Mouse (Mus musculus) c-Kit-negative CD71-positive TER-119-positive erythroid progenitor cells, embryonic 14.5 days (primary cell): Measurements from ENCODE around the gene Hist1h2bg.
"Not testable (repeated sequence)": the region's sequence is repeated elsewhere in the genome, so short reads cannot be mapped to it uniquely, and the experiment has no call there.

Experiments
- DNase-seq: peaks from one replicate; pipeline ENCODE4 v3.0.0-alpha.2; 2013; ENCODE audit warnings: low read depth, low spot score

The Hist1h2bg gene

DNA sequence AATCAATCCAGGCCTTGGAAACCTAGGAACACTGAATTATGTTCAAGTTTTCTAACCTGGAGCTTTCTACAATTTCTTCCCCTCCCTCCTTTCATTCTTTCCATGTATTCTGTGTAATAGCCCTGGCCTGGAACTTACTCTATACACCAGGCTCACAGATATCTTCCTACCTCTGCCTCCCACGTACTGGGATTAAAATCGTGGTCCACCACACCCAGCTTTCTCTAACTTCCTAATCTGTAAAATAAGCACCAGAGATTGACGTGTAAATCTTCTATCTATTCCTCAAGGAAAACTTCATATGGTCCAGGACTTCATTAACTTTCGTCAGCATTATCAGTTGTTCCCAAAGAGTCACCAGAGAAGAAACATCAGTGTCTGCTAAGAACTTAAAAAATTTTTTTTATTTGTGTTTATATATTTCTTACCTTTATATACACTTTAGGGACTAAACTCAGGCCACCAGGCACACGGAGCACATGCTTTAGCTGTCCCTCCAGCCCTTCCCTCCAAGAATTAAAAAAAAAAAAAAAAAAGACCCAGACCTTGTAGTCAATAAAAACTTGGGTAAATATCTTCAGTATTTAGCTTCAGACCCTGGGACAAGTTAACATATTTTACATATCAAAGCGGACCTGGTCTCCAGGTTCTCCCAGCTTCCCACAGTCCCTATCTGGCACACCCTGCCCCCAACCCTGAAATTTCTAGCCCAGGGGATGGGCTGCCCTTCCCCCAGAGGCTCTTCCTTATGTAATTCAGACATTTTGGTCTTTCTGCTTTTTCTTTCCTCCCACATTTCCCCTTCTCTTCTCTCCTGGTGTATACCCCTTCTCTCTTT, 11.2 kb downstream of the Hist1h2bg start:
- DNase-seq: no peak

DNA sequence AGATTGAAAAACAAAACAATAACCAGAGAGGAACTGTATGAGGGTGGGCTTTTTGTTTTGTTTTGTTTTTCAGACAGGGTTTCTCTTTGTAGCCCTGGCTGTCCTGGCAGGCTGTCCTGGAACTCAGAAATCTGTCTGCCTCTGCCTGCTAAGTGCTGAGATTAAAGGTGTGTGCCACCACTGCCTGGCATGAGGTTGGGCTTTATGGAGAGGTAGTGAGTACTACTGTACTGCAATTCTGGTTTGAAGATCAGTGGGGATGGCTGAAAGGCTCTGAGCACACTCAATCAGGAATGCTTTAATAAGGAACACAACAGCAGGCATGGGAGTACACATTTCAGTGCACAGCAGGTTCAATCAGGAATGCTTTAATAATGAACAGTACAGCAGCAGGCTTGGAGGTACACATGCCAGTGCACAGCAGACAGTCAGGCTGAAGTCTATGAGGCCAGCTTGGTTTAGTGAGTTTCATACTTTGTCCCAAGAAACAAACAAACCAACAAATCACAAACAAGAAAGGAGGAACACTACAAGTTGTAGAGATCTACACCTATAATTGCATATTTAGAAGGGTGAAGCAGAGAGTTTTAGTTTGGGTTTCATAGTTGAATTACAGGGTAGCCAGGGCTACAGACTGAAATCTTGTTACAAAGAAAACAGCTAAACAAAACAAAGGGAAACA, 12.3 kb downstream of the Hist1h2bg start:
- DNase-seq: no peak

- DNase-seq: peak; percentile 37
Measured at GRCm38 (mm10) chr13:23584331-23584730, 13.1 kb downstream of the Hist1h2bg start.

DNA sequence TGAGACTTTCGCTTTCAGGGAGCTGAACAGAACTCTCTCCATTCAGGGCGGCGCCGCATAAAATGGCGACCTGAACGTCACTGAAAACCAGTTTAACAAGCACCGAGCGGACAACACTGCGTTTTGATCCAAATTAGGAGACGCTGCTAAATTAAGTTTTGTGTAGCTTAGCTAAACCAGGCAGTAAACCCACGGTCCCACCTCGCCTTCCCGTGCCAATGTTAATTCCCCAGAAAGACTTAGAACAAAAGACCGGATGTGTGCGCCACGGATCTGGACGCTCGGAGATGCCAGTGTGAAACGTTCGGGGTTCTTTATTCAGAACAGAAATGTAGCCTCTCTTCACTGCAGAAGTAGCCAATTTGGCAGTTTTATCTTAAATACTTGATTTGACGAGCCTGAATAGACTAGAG, 13.8 kb downstream of the Hist1h2bg start:
- DNase-seq: peak; percentile 79

DNA sequence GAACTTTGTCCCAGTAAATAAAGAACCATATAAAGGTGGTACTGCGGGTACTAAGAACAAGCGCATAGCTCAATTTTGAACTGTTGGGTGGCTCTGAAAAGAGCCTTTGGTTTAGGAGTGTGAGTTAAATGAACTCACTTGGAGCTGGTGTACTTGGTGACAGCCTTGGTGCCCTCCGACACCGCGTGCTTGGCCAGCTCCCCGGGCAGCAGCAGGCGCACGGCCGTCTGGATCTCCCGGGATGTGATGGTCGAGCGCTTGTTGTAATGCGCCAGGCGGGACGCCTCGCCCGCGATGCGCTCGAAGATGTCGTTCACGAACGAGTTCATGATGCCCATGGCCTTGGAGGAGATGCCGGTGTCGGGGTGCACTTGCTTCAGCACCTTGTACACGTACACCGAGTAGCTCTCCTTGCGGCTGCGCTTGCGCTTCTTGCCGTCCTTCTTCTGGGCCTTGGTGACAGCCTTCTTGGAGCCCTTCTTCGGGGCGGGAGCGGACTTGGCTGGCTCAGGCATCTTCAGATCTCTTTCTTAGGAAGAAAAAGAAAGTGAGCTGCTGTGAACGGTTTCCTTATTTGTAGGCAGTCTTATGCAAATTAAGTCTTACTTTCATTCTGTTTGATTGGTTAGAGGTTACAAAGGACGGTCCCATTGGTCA, 14.4 kb downstream of the Hist1h2bg start:
- peak; percentile 93 for DNase-seq

- peak; percentile 60 for DNase-seq
Measured at GRCm38 (mm10) chr13:23586099-23586939, 15.1 kb downstream of the Hist1h2bg start.

DNA sequence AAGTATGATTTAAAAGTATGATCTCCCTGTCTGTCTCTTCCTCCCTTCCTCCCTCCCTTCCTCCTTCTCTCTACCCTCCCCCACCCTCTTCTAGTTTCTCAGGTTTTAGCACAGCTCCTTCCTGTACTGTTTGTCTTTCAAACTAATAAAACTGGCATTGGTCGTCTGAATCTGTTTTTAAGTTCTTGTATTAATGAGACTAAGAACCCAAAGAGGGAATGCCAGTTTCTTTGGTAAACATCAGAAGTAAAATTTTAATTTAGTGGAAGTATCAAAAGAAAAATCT, 15.7 kb downstream of the Hist1h2bg start:
- DNase-seq: peak; percentile 42

- DNase-seq: no peak
Measured at GRCm38 (mm10) chr13:23591206-23591605, 20.0 kb downstream of the Hist1h2bg start.

GRCm38 (mm10) chr13:23591886-23592285, 20.7 kb downstream of the Hist1h2bg start:
- not testable (repeated sequence) for DNase-seq

- DNase-seq: no peak
Measured at GRCm38 (mm10) chr13:23592614-23593013, 21.4 kb downstream of the Hist1h2bg start.

DNA sequence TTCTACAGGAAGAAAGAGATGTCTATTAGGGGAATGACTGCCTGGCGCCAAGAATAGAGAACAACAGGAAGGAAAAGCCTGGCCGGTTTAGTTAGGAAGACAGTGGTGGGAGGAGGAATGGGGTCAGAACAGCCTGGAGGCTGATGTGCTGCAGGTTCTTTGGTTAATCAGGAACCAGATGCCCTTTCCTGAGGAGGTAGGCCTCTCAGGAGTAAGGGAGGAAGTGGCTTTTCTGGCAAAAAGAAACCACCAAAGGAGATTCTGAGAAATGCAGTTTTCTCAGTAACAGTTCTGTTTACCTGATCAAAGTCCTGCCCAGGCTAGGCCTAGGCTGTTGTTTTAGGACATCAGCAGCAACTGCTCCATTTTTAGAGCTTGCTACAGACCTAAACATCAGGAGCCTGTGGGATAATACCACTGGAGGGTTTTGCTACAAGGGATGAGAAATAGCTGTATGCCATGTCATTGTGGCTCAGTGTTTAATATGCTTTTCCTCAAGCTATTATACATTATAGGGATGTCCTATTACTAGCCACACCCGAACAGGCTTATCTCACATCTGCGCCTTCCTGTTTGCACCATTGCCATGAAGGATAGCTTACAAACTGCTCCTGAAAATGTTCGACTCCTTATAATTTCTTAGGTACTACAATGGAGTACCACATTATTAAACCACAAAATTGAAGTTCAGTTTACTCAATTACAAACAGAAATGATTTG, 22.0 kb downstream of the Hist1h2bg start:
- no peak for DNase-seq

DNA sequence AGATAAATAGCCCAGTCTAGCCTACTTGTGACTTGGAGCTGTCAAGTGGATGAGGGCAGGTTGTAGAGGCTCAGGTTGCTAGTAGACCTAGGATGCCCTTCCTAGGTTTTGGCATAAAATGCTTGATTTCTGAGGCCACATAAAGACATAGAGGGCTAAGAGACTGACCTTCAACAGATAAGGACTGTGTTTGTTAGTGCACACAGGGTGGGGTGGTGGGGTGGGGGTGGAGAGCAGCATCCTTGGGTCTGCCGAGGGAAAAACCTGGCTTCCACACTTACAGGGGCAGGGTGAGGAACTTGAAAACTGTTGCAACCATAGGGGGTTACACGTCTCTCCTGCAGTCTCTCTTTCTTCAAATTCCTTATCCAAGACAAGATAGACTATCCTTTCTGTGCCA, 24.0 kb downstream of the Hist1h2bg start:
- DNase-seq: no peak

DNA sequence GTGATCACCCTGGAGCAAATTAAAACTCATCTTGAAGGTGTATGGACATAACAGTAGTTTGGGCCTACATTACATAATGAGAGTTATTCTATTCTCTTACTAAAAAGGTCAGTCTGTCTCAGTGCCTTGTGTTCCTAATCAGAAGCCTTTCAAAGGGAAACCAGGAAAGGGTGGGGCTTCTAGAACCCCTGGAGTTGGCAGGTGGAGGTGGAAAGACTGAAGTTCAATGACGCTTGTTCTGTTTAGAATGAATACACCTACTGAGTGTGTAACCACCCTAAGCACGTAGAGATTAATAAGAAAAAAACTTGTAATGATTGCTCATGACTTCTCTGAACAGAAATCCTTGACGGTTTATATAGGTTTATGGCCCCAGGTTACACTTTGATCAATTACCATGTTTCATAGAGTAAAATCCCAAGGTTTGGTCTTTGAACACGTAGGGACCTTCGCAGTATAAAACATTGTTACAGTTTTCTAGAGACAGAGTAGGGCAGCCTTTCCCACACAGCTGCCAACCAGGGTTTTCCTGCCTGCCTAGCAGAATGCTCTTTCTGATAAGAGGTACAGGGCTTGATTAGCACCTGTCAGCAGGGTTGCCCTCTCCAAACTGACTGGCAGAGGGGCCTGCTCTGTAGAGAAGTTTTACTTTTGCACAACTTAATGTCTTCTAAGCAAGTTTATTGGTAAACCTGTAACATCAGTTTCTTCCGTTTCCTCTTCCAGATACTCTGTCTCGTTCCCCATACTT, 24.6 kb downstream of the Hist1h2bg start:
- peak; percentile 65 for DNase-seq

DNA sequence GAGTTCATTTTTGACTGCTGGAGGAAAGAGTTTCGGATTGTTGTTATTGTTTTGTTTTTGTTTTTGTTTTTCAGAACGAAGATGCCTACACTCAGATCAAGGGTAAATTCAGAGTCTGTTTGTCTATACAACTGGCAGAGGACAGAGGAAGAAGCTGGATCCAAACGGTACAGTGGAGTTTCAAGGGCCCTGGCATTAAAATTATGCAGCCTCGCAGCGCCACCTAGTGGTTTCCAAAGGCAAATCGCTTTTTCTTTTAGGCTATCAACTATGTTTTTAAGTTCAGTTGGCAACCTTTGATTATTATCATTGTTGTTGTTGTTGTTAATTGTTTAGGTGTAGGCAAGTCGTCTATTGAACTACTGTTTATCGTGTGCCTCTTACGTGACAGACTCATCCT, 26.8 kb downstream of the Hist1h2bg start:
- peak; percentile 90 for DNase-seq

DNA sequence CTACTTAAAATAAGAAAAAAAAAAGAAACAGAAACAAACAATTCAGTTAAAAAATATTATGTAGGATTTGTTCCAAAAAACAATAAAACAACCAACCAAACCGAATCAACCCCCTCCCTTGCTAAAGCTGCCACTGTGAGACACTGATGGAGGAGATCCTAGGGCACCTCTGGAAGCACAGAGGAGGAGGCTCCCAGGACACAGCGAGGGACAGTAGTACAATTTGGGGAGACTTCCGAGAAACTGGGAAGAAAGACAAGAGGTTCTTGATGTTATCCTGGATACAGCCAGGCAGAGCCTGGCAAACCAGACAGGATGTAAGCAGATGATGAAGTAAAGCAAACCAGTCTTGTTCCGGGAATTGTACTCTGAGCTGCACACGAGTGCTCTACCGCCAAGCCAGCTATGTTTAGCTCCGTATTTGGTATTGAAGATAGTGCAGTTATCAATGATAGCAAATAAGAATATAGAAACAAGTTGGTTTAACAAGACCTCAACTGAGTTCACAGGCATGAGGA, 32.0 kb downstream of the Hist1h2bg start:
- no peak for DNase-seq

DNA sequence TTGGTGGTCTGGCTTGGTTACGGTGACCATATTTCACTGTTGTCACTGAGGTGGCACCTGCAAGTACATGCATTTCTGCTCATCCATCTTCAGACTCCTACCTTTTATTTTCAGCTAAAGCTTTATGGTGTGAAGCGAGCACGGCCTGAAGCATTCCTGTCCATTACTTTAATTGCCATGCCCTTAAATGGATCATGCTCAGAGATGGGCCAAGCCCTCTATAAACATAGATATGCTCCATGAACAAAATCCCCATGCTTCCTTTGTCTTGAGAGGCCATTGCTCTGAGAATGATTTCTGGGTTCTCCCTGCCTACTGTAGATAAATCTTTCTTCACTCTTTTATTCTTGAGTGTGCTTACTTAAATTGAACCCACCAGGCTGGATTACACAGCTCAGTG, 33.3 kb downstream of the Hist1h2bg start:
- no peak for DNase-seq

DNA sequence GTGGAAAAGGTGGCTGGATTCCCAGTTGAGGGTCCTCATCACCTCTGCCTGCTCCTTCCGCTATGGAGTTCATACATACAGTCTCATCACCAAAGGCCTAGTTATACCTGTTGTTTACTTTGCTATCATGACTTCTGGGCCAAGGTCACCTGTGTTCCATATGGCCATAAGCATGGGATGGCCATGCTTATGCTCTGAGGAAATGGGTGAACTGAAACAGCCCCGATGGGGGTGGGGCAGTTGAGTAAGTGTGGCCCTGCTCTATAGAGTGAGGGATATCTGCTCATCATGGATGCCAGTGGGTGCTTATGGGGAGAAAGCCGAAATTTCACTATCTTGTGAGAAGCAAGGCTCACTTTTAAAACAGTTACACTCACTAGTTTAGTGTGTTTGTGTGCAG, 33.9 kb downstream of the Hist1h2bg start:
- no peak for DNase-seq

DNA sequence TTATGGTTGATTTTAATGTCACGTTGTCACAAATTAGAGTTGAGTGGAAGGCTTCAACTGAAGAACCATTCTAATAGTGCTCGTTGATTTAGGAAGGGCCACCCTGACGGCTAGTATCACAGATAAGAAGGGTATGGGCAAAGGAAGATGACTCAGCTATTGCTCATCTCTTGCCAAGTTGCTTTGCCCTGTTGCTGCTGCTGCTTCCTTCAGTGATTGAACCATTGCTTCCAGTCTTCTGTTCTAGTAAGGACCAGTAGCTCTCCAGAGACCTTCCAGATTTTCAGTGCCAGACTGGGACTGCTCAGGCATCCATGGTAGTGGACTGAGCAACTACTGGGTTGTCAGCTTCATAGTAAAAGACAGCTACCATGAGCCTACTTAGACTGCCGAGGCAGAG, 38.0 kb downstream of the Hist1h2bg start:
- DNase-seq: peak; percentile 62

DNA sequence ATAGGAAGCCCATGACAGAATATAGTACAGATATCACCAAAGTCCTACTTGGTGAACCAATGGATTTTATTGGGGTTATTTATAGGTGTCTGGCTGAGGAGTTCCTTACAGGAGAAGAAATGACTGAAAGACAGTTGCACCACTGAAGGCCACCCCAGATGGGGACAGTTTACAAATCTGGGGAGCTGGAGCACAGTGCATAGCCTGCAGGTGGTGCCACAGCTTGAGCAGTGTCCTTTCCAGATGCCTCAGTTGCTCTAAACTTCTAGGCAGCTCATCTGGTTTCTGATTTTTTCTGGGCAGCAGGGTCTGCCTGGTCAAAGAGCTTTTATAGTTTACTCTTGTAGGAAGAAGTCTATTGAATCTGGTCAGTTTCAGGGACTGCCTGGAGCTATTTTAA, 38.6 kb downstream of the Hist1h2bg start:
- no peak for DNase-seq

GRCm38 (mm10) chr13:23610393-23610792, 39.2 kb downstream of the Hist1h2bg start:
- no peak for DNase-seq
